Mouse (Mus musculus): ENCODE measurements around the gene Gm9821. TPM values are rescaled to one million over a fixed set of nuclear protein-coding genes. Genes with fewer than 3 reads are reported as not detected.

Gene Gm9821
- total and polyA plus RNA-seq, 2 experiments from 2014 or later: 0.11 to 0.14 TPM

- no peak for TF ChIP-seq CTCF (IDR thresholded peaks at IDR 0.05)
- H3K27ac ChIP-seq (ENCODE audit: low read depth, low read length): no peak overlapping the region
- no peaks in the 10 kb centered on the region for H3K36me3 ChIP-seq (ENCODE audit: insufficient read depth, low read length)
- no peak overlapping the region for H3K4me3 ChIP-seq (ENCODE audit: low read depth, low read length)
- DNase-seq (ENCODE audit: low spot score) (no peak), ATAC-seq (ENCODE audit: low FRiP score) (no peak)
- H3K9ac ChIP-seq (replicated peaks; ENCODE audit: low read length, poor library complexity, severe bottlenecking): no peak overlapping the region
- no peaks in the 10 kb centered on the region for H3K27me3 ChIP-seq (ENCODE audit: insufficient read depth, low read length)
- no peak overlapping the region for H3K4me2 ChIP-seq (ENCODE audit: low read depth, low read length, poor library complexity, severe bottlenecking)
- no peaks in the 10 kb centered on the region for H3K9me3 ChIP-seq (ENCODE audit: low read length)
- WGBS: 71% methylated on average over 11 of the region's 11 CpGs
- peaks cover 15% of the 10 kb centered on the region; the same call in 1 of the 2 replicates for H3K4me1 ChIP-seq (ENCODE audit: insufficient read depth, low read length)
These were observed 14.3 kb downstream of the Gm9821 start for GRCm38 (mm10) chr2:91959544-91960410.

GRCm38 (mm10) chr2:91960459-91960858, 15.0 kb downstream of the Gm9821 start:
- Histone ChIP-seq H3K4me1 (ENCODE audit: insufficient read depth, low read length) (peaks cover 15% of the 10 kb centered on the region; the same call in 1 of the 2 replicates), H3K9me3 (ENCODE audit: low read length) (no peaks in the 10 kb centered on the region), H3K4me2 (ENCODE audit: low read depth, low read length, poor library complexity, severe bottlenecking) (no peak overlapping the region), H3K4me3 (ENCODE audit: low read depth, low read length) (no peak overlapping the region), H3K36me3 (ENCODE audit: insufficient read depth, low read length) (no peaks in the 10 kb centered on the region), H3K27me3 (ENCODE audit: insufficient read depth, low read length) (no peaks in the 10 kb centered on the region), H3K9ac (replicated peaks; ENCODE audit: low read length, poor library complexity, severe bottlenecking) (no peak overlapping the region), H3K27ac (ENCODE audit: low read depth, low read length) (no peak overlapping the region)
- ATAC-seq (ENCODE audit: low FRiP score): no peak
- TF ChIP-seq CTCF (IDR thresholded peaks at IDR 0.05): no peak
- DNase-seq (ENCODE audit: low spot score): no peak
- WGBS: 93% methylated on average over 5 of the region's 5 CpGs

GRCm38 (mm10) chr2:91961901-91962761, 16.6 kb downstream of the Gm9821 start:
- WGBS: 61% methylated on average over 4 of the region's 4 CpGs
- Histone ChIP-seq H3K4me1 (ENCODE audit: insufficient read depth, low read length) (peaks cover 11% of the 10 kb centered on the region; the same call in 1 of the 2 replicates), H3K4me3 (ENCODE audit: low read depth, low read length) (peak overlapping the region; percentile 87), H3K36me3 (ENCODE audit: insufficient read depth, low read length) (no peaks in the 10 kb centered on the region), H3K4me2 (ENCODE audit: low read depth, low read length, poor library complexity, severe bottlenecking) (peak overlapping the region; percentile 86), H3K27ac (ENCODE audit: low read depth, low read length) (peak overlapping the region; percentile 18; the same call in 1 of the 2 replicates), H3K9me3 (ENCODE audit: low read length) (no peaks in the 10 kb centered on the region), H3K9ac (replicated peaks; ENCODE audit: low read length, poor library complexity, severe bottlenecking) (peak overlapping the region; percentile 84; the same call in 1 of the 2 replicates), H3K27me3 (ENCODE audit: insufficient read depth, low read length) (no peaks in the 10 kb centered on the region)
- TF ChIP-seq CTCF (IDR thresholded peaks at IDR 0.05): no peak
- no peak for ATAC-seq (ENCODE audit: low FRiP score)
- DNase-seq (ENCODE audit: low spot score): no peak

- Histone ChIP-seq H3K9me3 (ENCODE audit: low read length) (no peaks in the 10 kb centered on the region), H3K27ac (ENCODE audit: low read depth, low read length) (peak overlapping the region; percentile 72), H3K4me2 (ENCODE audit: low read depth, low read length, poor library complexity, severe bottlenecking) (peak overlapping the region; percentile 86), H3K27me3 (ENCODE audit: insufficient read depth, low read length) (no peaks in the 10 kb centered on the region), H3K9ac (replicated peaks; ENCODE audit: low read length, poor library complexity, severe bottlenecking) (peak overlapping the region; percentile 84), H3K36me3 (ENCODE audit: insufficient read depth, low read length) (no peaks in the 10 kb centered on the region), H3K4me3 (ENCODE audit: low read depth, low read length) (peak overlapping the region; percentile 87), H3K4me1 (ENCODE audit: insufficient read depth, low read length) (peaks cover 11% of the 10 kb centered on the region; the same call in 1 of the 2 replicates)
- ATAC-seq (ENCODE audit: low FRiP score) (peak; percentile 57; the same call in 1 of the 2 replicates), DNase-seq (ENCODE audit: low spot score) (no peak)
- TF ChIP-seq CTCF (IDR thresholded peaks at IDR 0.05): no peak
- WGBS: 1% methylated on average over 34 of the region's 39 CpGs
These were observed 17.4 kb downstream of the Gm9821 start for GRCm38 (mm10) chr2:91962864-91963401.

GRCm38 (mm10) chr2:91963443-91963932, 18.0 kb downstream of the Gm9821 start:
- Histone ChIP-seq H3K4me3 (ENCODE audit: low read depth, low read length) (peak overlapping the region; percentile 87), H3K9ac (replicated peaks; ENCODE audit: low read length, poor library complexity, severe bottlenecking) (peak overlapping the region; percentile 84), H3K27ac (ENCODE audit: low read depth, low read length) (peak overlapping the region; percentile 72), H3K36me3 (ENCODE audit: insufficient read depth, low read length) (no peaks in the 10 kb centered on the region), H3K4me2 (ENCODE audit: low read depth, low read length, poor library complexity, severe bottlenecking) (peak overlapping the region; percentile 86), H3K4me1 (ENCODE audit: insufficient read depth, low read length) (peaks cover 11% of the 10 kb centered on the region; the same call in 1 of the 2 replicates), H3K27me3 (ENCODE audit: insufficient read depth, low read length) (no peaks in the 10 kb centered on the region), H3K9me3 (ENCODE audit: low read length) (no peaks in the 10 kb centered on the region)
- DNase-seq (ENCODE audit: low spot score) (peak; percentile 92), ATAC-seq (ENCODE audit: low FRiP score) (peak; percentile 93)
- peak; percentile 85 for TF ChIP-seq CTCF (IDR thresholded peaks at IDR 0.05)
- 2% methylated on average over 30 of the region's 57 CpGs for WGBS

Data from midbrain, postnatal 0 days (tissue).